Mouse (Mus musculus) midbrain, postnatal 0 days (tissue): ENCODE data around the gene Ugp2. TPM values are rescaled to one million over a fixed set of nuclear protein-coding genes. Genes with fewer than 3 reads are reported as not detected.

Experiments
- ATAC-seq: fragments of 200-750 bp; cut with Nextera tagmentation; 2 replicates; pipeline ENCODE4 v1.8.0; 2017; ENCODE audit warnings: moderate number of reproducible peaks, mild to moderate bottlenecking, moderate TSS enrichment, moderate library complexity; ENCODE audit not compliant: low FRiP score
- DNase-seq: peaks from one replicate; pipeline ENCODE4 v3.0.0-alpha.2; 2015; ENCODE audit warnings: low spot score
- H3K27ac ChIP-seq: fragments of 300-500 bp; sonication (generic); 2 replicates; pipeline ENCODE4 v1.5.1; 2014; ENCODE audit warnings: low read depth, mild to moderate bottlenecking, low read length, mixed read lengths
- H3K27me3 ChIP-seq: fragments of 300-500 bp; sonication (generic); 2 replicates; pipeline ENCODE4 v1.6.1; 2014; ENCODE audit warnings: low read length, control low read depth, mixed read lengths; ENCODE audit not compliant: insufficient read depth
- H3K36me3 ChIP-seq: fragments of 300-500 bp; sonication (generic); 2 replicates; pipeline ENCODE4 v1.6.1; 2014; ENCODE audit warnings: low read length, control low read depth, mixed read lengths; ENCODE audit not compliant: insufficient read depth
- H3K4me1 ChIP-seq: fragments of 300-500 bp; sonication (generic); 2 replicates; pipeline ENCODE4 v1.6.1; 2014; ENCODE audit warnings: mild to moderate bottlenecking, control low read depth, antibody characterized with exemption, low read length, mixed read lengths; ENCODE audit not compliant: insufficient read depth
- H3K4me2 ChIP-seq: fragments of 300-500 bp; sonication (generic); 2 replicates; pipeline ENCODE4 v1.6.1; 2014; ENCODE audit warnings: low read depth, mild to moderate bottlenecking, low read length, mixed read lengths; ENCODE audit not compliant: poor library complexity, severe bottlenecking
- H3K4me3 ChIP-seq: fragments of 300-500 bp; sonication (generic); 2 replicates; pipeline ENCODE4 v1.5.1; 2014; ENCODE audit warnings: low read depth, mild to moderate bottlenecking, low read length, moderate library complexity
- H3K9ac ChIP-seq: fragments of 300-500 bp; sonication (generic); replicated peaks from 2 replicates; pipeline ENCODE4 v1.6.1; 2014; ENCODE audit warnings: mild to moderate bottlenecking, low read length, moderate library complexity, mixed read lengths; ENCODE audit not compliant: poor library complexity, severe bottlenecking
- H3K9me3 ChIP-seq: fragments of 300-500 bp; sonication (generic); 2 replicates; pipeline ENCODE4 v1.6.1; 2016; ENCODE audit warnings: low read length, control low read depth
- CTCF ChIP-seq: IDR thresholded peaks from 2 replicates; pipeline ENCODE4 v1.5.1; 2016; ENCODE audit warnings: antibody characterized with exemption, mild to moderate bottlenecking
- WGBS: fragments of 180-500 bp; shearing (Covaris S2); extraction: QIAGEN DNeasy Blood & Tissue Kit; methylation state at CpG from one replicate; pipeline ENCODE4 v1.1.7; 2014; 5-methylcytosine and 5-hydroxymethylcytosine counted together
- microRNA counts: library from miRNA; unstranded; fragments of <30 nt; microRNA quantifications from one replicate; lab custom pipeline; 2015
- microRNA-seq: library from miRNA; unstranded; fragments of <30 nt; microRNA quantifications from one replicate; pipeline ENCODE4, GENCODE M21; 2016; ENCODE audit warnings: borderline number of aligned reads
- polyA plus RNA-seq: library from polyadenylated mRNA; unstranded; fragments of >200 nt; fragmentation: Nextera tagmentation; extraction: Ambion mirVana; gene quantifications from 2 replicates; pipeline ENCODE4 v1.2.1, GENCODE M21; 2015
- total RNA-seq: library from RNA; depleted of rRNA; stranded (reverse); fragments of >200 nt; gene quantifications from 2 replicates; pipeline ENCODE4 v1.2.3, GENCODE M21; 2014; rRNA removed

Ugp2 gene
- total and polyA plus RNA-seq, 2 experiments from 2014 or later: 44.8 to 58.8 TPM

GRCm38 (mm10) chr11:21276151-21276550 is 94.8 kb downstream of the Ugp2 start:
- DNase-seq (no peak), ATAC-seq (no peak)
- Histone ChIP-seq H3K27ac (no peak overlapping the region), H3K27me3 (no peaks in the 10 kb centered on the region), H3K4me3 (no peak overlapping the region), H3K36me3 (no peaks in the 10 kb centered on the region), H3K4me2 (no peak overlapping the region), H3K9ac (no peak overlapping the region), H3K4me1 (no peaks in the 10 kb centered on the region), H3K9me3 (no peaks in the 10 kb centered on the region)
- TF ChIP-seq CTCF: no peak
- WGBS: 89% methylated on average over 2 of the region's 2 CpGs

MicroRNAs encoded within 50 kb of the gene (microRNA counts, 519-probe panel; counts per million panel counts)
- 528 counts per million, percentile 58 among the panel's probes with 10 or more counts for microRNA mmu-miR-1933-3p (lab: Ali Mortazavi, UCI)
- microRNA mmu-miR-1933-5p (lab: Ali Mortazavi, UCI): 528 counts per million, percentile 58 among the panel's probes with 10 or more counts

Small RNAs within 50 kb of the gene (microRNA-seq; reads per million reads assigned to microRNA genes)
- 1.0 reads per million for gene Mir1933

Other genes with a start within 250 kb of the Ugp2 start
- gene Vps54, start 131.9 kb downstream of the Ugp2 start, total RNA-seq: 30.2 and 39.5 TPM in 2 replicates
- 5.6 and 6.4 TPM in 2 replicates for gene Vps54, start 131.9 kb downstream of the Ugp2 start, polyA plus RNA-seq
- 12.9 and 15.7 TPM in 2 replicates for gene Wdpcp, start 201.0 kb upstream of the Ugp2 start, total RNA-seq
- 7.6 and 8.6 TPM in 2 replicates for gene Wdpcp, start 201.0 kb upstream of the Ugp2 start, polyA plus RNA-seq
- gene Mdh1, start 201.2 kb upstream of the Ugp2 start, total RNA-seq: 281 and 307 TPM in 2 replicates
- gene Mdh1, start 201.2 kb upstream of the Ugp2 start, polyA plus RNA-seq: 658 and 719 TPM in 2 replicates